Mouse (Mus musculus): ENCODE measurements around the gene Arhgef7.

GRCm38 (mm10) chr8:11776451-11777180 is 49.1 kb downstream of the Arhgef7 start:
- no peak for TF ChIP-seq ZC3H11A (IDR thresholded peaks at IDR 0.05; ENCODE audit: borderline replicate concordance, low read depth, low read length)
- TF ChIP-seq CHD2 (IDR thresholded peaks at IDR 0.05; ENCODE audit: low read depth, low read length), result no peak
- TF ChIP-seq HCFC1 (IDR thresholded peaks at IDR 0.05; ENCODE audit: borderline replicate concordance, insufficient read depth, low read length), result no peak
- TF ChIP-seq ZNF384 (IDR thresholded peaks at IDR 0.05; ENCODE audit: low read depth, low read length), result no peak
- TF ChIP-seq MAFK (IDR thresholded peaks at IDR 0.05; ENCODE audit: insufficient read depth, low read depth, low read length), result no peak
